Mouse (Mus musculus): Measurements from ENCODE around the gene Bach2.

DNA sequence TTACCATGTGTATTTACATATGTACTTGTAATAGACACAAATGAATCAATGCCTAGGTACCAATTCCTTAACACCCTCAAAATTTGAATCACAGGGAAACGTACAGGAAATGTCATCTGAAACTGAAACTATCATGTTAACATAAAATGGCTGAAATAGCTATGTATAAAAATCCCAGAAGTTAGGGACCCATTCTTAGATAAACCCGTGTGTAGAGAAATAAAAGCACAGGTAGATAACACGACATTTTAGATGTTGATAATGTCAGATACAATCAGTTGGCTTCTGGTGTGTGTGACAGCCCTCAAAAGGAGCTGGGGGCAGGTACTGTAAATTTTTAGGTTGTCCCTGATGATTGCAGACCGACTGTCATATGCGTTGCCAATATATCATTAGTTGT, 96.2 kb downstream of the Bach2 start:
- TF ChIP-seq CTCF (IDR thresholded peaks at IDR 0.05; ENCODE audit: extremely low read depth, insufficient read depth, insufficient read length, insufficient replicate concordance): no peak
- TF ChIP-seq POLR2A (IDR thresholded peaks at IDR 0.05; ENCODE audit: low read depth, low read length): no peak

Data from spleen, adult 2 months (tissue).